Comparison of ENCODE assay signal across 10 mouse cellular contexts in the genomic region with DNA sequence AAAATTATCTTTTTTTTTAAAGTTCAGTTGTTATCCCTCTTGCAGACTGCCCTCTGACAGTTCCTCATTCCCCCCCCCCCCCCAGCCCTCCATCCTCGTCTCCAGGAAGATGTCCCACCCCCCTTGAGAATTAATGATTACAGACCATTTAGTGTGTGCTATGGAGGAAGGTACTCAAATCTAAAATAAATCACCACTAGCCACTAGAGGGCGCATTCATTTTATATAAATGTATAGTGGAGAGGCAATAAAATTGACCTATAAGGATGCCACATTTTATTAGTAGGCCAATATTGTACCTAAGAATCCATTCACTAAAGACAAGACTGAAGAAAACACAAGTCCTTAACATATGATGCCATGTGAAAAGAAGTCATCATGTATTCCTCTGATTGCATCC. TPM values are rescaled to one million over a fixed set of nuclear protein-coding genes. Genes with fewer than 3 reads are reported as not detected.
DNase-seq lines count a peak whose midpoint lies in the region; ATAC-seq and TF ChIP-seq lines count a peak whose summit lies in the region.
"Had no signal": no experiment of that assay in that cellular context is flagged by ENCODE, and none has a peak within 500 bp of the region (broad histone marks: within the 10 kb centered on the region; RNA-seq: fewer than 3 reads in every experiment).

No protein-coding gene starts in this region.

- TF ChIP-seq CTCF in lung, postnatal 0 days (IDR thresholded peaks at IDR 0.05) = peak; percentile 45
- TF ChIP-seq CTCF in lung, adult 2 months (IDR thresholded peaks at IDR 0.05; ENCODE audit: insufficient read depth, low read length) = no peak

- no peak overlapping the region for H3K4me3 ChIP-seq in lung, postnatal 0 days (ENCODE audit: low read depth, low read length)
- H3K4me3 ChIP-seq in lung, adult 2 months (replicated peaks; ENCODE audit: extremely low read depth, low read depth, low read length) = no peak overlapping the region

- 14% methylated on average over 2 of the region's 2 CpGs for WGBS in lung, postnatal 0 days
- 21% methylated on average over 2 of the region's 2 CpGs for WGBS in lung, adult 2 months

- H3K36me3 ChIP-seq in lung, postnatal 0 days (ENCODE audit: insufficient read depth, low read length) = no peaks in the 10 kb centered on the region

- no peak for TF ChIP-seq POLR2A in lung, adult 2 months (IDR thresholded peaks at IDR 0.05; ENCODE audit: borderline replicate concordance, extremely low read depth, low read depth, low read length)

- no peak overlapping the region for H3K4me2 ChIP-seq in lung, postnatal 0 days (replicated peaks; ENCODE audit: low read depth, low read length)

- H3K9me3 ChIP-seq in lung, postnatal 0 days (ENCODE audit: low read length) = no peaks in the 10 kb centered on the region

- no peaks in the 10 kb centered on the region for H3K4me1 ChIP-seq in lung, postnatal 0 days (ENCODE audit: insufficient read depth, low read depth, low read length)
- no peaks in the 10 kb centered on the region for H3K4me1 ChIP-seq in lung, adult 2 months (ENCODE audit: control insufficient read depth, insufficient read depth, low read length)

- peak; percentile 22 for DNase-seq in gastrocnemius, adult 18-20 months (ENCODE audit: low spot score)
- DNase-seq in gastrocnemius, postnatal 10 days = no peak
- DNase-seq in lung, postnatal 0 days (ENCODE audit: low spot score) = peak; percentile 33
- no peak for DNase-seq in lung, adult 2 months
- peak; percentile 61 for DNase-seq in brain, adult 2 months (ENCODE audit: low read depth, low spot score)
- DNase-seq in naive thymus-derived CD4-positive, alpha-beta T cell, adult 2 months (ENCODE audit: low read depth) = peak; percentile 7
- DNase-seq in thymus, postnatal 36 days = no peak
- DNase-seq: spleen, adult 18-20 months had no signal

- no peak for TF ChIP-seq EP300 in lung, postnatal 0 days (IDR thresholded peaks at IDR 0.05)

- no peaks in the 10 kb centered on the region for H3K27me3 ChIP-seq in lung, postnatal 0 days (replicated peaks; ENCODE audit: insufficient read depth, low read length)

- ATAC-seq in lung, postnatal 0 days = no peak
- no peak for ATAC-seq in erythroid progenitor cell, adult 5-6 weeks (replicated peaks; ENCODE audit: low FRiP score, poor library complexity, severe bottlenecking)

- H3K9ac ChIP-seq in lung, postnatal 0 days (replicated peaks; ENCODE audit: low read depth) = no peak overlapping the region

- no peak overlapping the region for H3K27ac ChIP-seq in lung, postnatal 0 days (ENCODE audit: low read length)
- H3K27ac ChIP-seq: macrophage had no signal

RNA-seq across cellular contexts. Expression of a gene that starts 40.0 kb away (rescaled TPM):
- 1 to 10 TPM; 6.9 to 9.3 TPM for total RNA-seq in gastrocnemius, adult 18-20 months (2021)
- under 1 TPM; 0.43 to 0.49 TPM for total RNA-seq in gastrocnemius, postnatal 10 days (2021)
- 0.05 TPM in 1 of 2 replicates, not detected in the other for polyA plus RNA-seq in lung, postnatal 0 days (2015; fragmentation: Nextera tagmentation; extraction: Ambion mirVana)
- 0.08 TPM in 1 of 2 replicates, not detected in the other for polyA plus RNA-seq in lung, adult 2 months (2012; rRNA removed)
- not detected in 2 replicates for total RNA-seq in erythroid progenitor cell, adult 5-6 weeks (2015; ENCODE audit: low replicate concordance)
- not detected in 2 replicates for total RNA-seq in erythroid progenitor cell, adult 5-6 weeks (2017; ENCODE audit: low replicate concordance)
- polyA plus RNA-seq: macrophage had no signal

Comparison
In these comparisons a context has a peak if more than half of its experiments do, and no peak if none do; other contexts are left out.
1. DNase-seq: peak in gastrocnemius, adult 18-20 months (single experiment), lung, postnatal 0 days (single experiment), brain, adult 2 months (single experiment) and naive thymus-derived CD4-positive, alpha-beta T cell, adult 2 months (single experiment); none in gastrocnemius, postnatal 10 days (single experiment), lung, adult 2 months (single experiment) and thymus, postnatal 36 days (0 of 2).
2. RNA of a gene that starts 40.0 kb away (total RNA-seq): 6.9 to 9.3 TPM in gastrocnemius, adult 18-20 months; 0.43 to 0.49 TPM in gastrocnemius, postnatal 10 days and not detected in erythroid progenitor cell, adult 5-6 weeks; every median in the first group is over 4 times any median in the second.